Mouse (Mus musculus): Measurements from ENCODE around the gene Zdhhc5.
"Not testable (repeated sequence)": the region's sequence is repeated elsewhere in the genome, so short reads cannot be mapped to it uniquely, and the experiment has no call there.

Gene Zdhhc5

GRCm38 (mm10) chr2:84688080-84688844 lies 26.7 kb downstream of the Zdhhc5 start:
- no peak for DNase-seq

GRCm38 (mm10) chr2:84682605-84683183 lies 32.3 kb downstream of the Zdhhc5 start:
- no peak for DNase-seq

DNA sequence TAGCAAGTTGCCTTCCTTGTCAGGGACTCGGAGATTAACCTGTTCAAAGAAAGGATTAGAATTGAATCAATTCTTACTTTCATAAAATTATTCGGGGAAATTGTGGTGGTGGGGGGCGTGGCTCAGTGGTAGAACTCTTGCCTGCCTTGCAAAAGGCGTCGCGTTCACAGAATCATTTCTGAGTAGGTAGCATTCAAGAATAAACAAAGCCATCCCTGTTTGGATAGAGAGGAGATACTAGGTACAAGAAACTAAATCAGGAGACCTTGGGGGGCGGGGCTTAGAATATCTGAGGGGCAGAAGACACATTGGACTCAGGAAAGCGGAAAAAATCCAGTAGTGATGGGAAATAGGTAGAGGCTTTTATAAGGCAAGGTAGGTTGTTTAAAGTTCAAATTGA lies 36.0 kb downstream of the Zdhhc5 start, which contains the start of gene Tmx2:
Gene Tmx2, minus strand, starts transcription at position 125 of the 400 bp plus-strand sequence.
- no peak for DNase-seq

DNA sequence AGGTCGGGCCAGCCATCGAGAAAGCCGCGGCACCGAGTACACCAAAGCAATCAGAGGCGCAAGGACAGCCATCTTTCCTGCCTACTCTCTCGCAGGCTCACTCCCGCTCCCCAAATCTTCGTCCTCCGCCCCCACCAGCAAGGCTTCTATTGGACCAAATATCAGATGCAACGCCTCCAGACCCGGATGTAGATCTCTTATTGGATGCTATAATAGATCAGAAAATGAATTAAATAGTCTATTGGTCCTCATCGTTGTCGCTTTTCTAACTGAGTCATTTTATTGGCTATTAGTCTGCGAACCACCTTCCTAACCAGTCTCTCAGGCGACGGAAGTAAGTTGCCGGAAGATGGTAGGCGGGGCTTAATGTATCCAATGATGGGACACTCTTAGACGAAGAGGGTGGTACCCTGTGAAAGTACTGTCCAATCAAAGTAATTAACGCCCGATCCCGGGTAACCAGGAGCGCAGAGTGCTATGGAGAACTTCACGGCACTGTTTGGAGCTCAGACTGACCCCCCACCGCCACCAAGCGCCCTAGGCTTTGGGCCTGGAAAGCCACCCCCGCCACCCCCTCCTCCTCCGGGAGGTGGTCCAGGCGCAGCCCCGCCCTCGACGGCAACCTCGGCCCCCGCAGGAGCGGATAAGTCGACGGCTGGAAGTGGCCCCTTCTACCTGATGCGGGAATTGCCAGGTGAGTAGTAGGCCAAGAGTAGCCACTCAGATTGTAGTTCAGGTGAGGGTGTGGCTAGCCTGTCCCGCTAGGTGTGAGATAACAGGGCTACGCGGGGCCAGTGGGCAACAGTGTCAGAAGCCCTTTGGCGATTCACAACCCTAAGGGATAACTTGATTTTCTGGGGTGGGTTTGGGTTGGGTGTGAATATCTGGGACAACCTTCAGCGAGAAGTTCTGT lies 36.8 kb downstream of the Zdhhc5 start, which contains the start of the genes Gm28635 and Med19:
Gene Gm28635, minus strand, starts transcription at position 74 of the 913 bp plus-strand sequence.
Gene Med19, plus strand, starts transcription at position 435 of the 913 bp plus-strand sequence.
- DNase-seq, result peak; percentile 92

DNA sequence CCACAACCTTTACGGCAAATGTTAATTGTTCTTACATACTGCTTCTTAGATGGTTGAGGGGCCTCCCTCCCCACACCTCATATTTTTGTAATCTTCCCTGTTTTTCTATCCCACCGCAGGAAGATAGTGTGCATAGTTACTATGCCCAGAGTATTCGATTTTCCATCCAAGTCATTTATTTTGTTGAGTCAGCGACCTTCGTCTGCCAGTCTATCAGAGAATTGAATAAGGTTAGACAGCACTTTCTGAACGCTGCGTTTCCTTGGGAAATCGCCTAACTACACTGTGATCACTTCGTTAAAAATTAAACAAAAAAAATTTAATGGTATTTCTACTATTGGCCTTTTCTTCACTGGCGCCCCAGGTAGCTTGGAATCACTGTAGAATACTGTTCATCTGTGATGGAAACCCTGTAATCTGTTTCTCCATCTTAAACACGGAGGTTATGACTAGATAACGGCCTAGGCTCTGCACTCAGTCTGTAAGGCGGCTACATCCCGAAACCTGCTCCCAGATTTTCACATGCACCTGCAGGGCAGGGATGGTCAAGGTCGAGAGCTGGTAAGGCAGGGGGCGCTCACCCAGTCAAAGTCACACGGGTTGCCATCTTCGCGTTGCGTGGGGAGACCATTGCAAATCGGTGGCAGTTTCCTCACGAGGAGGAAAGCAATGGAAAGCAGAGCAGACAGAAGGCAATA lies 37.6 kb downstream of the Zdhhc5 start:
- no peak for DNase-seq

DNA sequence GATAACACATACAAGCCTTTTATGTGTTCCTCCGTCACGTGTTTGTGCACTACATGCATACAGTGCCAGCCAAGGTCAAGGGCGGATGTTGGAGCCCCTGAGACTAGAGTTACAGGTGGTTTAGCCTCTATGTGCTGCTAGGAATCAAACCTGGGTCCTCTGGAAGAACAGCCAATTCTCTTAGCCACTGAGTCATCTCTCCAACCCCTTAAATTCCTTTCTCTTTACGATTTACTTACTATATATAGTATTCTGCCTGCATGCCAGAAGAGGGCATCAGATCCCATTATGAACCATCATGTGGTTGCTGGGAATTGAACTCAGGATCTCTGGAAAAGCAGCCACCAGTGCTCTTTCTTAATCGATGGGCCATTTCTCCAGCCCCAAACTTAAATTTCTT lies 43.4 kb downstream of the Zdhhc5 start:
- DNase-seq, result not testable (repeated sequence)

GRCm38 (mm10) chr2:84670569-84670933 lies 44.4 kb downstream of the Zdhhc5 start, which contains the start of gene Selenoh:
Selenoh (minus strand) TSS chr2:84670770.
- peak; percentile 82 for DNase-seq

DNA sequence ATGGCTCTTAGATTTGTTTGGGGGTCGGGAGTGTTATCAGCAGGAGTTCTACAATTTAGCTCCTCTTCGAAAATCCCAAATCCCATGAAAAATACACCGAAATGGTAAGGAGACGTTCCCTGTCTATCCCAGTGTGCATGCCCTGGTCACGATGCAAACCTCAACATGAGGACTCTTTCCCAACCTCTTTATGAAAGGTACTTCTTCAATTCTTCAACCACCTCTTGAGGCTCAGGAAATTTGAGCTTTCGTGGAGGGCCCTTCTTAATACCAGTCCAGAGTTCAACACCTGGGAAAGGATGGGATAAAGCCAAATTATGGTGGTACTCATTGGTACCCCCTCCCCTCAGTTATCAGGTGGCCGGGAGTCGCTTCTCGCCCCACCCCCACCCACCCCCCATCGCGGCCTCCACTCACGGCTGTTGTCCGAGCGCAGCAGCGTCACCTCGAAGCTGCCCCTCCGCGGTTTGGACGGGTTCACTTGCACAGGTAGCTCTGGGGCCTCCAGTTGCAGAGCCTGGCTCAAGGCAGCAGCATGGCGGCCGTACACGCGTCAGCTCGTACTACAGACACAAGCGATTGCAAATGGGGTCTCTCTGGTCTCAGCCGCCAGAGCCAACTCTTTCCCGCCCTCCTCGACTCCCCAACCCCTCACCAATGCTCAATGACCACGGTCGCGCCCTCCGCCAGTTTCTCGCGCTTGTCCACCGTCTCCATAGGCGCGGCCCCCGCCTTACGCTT lies 45.0 kb downstream of the Zdhhc5 start:
- peak; percentile 35 for DNase-seq

DNA sequence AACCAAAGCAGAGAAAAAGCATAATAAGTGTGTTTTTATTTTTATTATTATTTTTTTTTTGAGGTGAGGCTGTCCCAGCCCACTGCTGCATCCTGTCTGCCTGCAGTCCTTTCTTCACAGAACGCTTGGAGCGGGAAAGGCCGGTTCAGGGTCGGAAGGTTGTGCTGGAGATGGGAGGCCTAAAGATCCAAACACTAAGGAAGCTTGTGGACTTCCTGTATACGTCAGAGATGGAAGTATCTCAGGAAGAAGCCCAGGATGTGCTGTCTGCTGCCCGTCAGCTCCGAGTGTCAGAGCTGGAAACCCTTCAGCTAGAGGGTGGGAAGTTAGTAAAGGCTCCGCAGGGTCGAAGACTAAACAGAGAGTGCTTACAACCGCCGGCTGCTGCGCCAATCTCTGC lies 48.9 kb downstream of the Zdhhc5 start:
- no peak for DNase-seq

DNA sequence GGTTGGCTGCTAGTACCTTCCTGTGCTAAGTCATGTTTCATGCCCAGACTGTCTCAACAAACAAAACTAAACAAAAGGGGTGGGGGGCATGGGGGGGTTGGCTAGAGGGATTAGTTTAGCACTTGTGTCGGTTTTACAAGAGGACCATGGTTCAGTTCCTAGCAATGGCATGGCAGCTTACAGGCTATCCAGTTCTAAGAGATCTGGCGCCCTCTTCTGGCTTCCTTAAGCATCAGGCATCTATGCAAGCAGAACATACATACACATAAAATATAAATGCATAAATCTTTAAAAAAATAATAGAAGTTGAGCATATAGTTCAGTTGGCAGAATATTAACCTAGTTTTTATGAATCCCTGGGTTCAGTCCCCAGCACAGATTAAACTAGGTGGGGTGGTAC lies 52.1 kb downstream of the Zdhhc5 start:
- peak; percentile 70 for DNase-seq

DNA sequence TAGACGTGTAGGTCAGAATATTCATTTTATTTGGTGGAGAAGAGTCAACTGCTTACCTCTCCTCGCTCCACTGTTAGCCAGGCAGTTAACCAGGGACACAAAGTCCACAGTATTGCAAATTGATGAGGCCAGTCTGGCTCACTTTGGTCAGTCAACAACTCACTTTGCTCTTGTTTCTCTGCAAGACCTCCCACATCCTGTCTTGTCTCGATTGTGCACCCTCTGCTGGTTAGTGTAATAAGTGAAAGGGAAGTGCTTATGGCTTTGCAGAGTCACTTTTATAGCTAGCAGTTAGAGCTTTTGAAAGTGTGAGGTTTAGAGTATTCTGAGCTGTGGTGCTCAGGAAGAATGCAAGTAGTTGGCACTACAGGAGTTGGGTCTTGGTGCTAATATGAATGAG lies 54.7 kb downstream of the Zdhhc5 start:
- DNase-seq, result peak; percentile 67

DNA sequence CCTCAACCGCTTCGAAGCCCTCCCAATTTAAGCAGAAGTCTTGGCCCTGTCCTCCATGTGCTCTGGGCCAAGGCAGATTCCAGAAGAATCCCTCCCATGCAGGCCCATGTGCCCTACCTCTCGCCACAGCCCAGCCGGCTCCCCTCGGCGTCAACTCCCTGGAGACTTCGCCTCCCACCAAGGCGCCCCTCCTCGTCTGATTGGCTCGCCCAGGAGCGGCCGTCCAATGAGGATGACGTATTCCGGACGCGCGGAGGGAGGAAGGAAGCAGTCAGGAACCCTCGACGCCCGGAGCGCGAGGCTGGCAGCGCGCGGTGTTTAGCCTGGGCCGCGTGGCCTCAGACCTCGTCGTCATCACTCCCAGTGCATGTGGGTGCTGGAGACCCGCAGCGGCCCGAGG lies 56.2 kb downstream of the Zdhhc5 start, which contains the start of gene Btbd18:
Gene Btbd18, plus strand, starts transcription at position 274 of the 400 bp plus-strand sequence.
- no peak for DNase-seq

DNA sequence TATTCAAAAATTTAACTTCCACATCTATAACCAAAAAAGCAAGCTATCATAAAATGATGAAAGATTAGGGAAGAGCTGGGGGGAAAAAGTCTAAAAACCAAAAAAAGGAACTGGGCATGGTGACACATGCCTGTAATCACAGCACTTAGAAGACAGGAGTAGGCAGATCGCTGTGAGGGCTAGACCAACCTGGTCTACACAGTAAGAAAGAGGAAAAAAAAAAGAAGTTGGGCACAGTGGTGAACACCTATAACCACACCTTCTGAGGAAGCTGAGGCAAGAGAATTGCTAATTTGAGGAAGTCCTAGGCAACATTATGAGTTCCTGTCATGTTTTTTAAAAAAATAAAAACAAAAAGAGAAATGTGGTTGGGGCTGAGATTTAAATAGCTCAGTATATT lies 59.1 kb downstream of the Zdhhc5 start:
- no peak for DNase-seq

DNA sequence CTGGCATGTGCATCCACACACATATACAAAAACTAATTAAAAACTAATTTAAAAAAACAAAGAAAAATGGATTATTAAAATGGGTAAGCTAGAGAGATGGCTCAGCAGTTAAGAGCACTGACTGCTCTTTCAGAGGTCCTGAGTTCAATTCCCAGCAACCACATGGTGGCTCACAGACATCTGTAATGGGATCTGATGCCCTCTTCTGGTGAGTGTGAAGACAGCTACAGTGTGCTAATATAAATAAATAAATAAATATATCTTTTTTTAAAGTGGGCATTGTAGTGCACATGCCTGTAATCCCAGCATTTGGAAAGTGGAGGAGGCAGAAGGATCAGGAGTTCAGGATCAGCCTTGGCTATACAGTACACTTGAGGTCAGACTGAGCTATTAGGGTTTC lies 61.6 kb downstream of the Zdhhc5 start:
- DNase-seq, result no peak

- DNase-seq, result peak; percentile 86
Measured at GRCm38 (mm10) chr2:84650464-84651195, 64.3 kb downstream of the Zdhhc5 start, which contains the start of gene Ctnnd1. Ctnnd1 (minus strand) TSS chr2:84650765.

DNA sequence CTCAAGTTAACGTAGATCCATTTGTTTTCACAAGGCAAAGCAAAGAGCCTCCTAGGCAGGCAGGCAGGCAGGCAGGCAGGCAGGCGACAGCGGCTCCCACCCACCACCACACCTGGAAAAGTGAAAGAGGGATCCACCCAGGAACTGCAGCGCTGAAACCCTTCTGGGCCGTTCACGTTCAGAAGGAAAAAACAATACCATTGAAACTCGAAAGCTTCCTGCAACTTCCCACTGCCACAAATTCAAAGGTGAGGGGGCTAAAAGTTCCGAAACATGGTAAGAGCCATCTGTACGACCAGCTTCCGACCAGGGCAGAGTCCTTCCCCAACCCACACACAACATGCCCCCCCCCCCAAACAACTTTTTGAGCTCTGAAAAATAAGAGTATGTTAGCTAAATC lies 65.3 kb downstream of the Zdhhc5 start:
- no peak for DNase-seq

GRCm38 (mm10) chr2:84648369-84648768 lies 66.6 kb downstream of the Zdhhc5 start:
- DNase-seq, result no peak

GRCm38 (mm10) chr2:84647051-84647568 lies 67.9 kb downstream of the Zdhhc5 start:
- no peak for DNase-seq

- DNase-seq, result no peak
Measured at GRCm38 (mm10) chr2:84646138-84646537, 68.8 kb downstream of the Zdhhc5 start.

GRCm38 (mm10) chr2:84640833-84641232 lies 74.1 kb downstream of the Zdhhc5 start:
- no peak for DNase-seq

All from lung, postnatal 14 days (tissue).